Mouse (Mus musculus): ENCODE measurements around the gene Wdr25.

DNA sequence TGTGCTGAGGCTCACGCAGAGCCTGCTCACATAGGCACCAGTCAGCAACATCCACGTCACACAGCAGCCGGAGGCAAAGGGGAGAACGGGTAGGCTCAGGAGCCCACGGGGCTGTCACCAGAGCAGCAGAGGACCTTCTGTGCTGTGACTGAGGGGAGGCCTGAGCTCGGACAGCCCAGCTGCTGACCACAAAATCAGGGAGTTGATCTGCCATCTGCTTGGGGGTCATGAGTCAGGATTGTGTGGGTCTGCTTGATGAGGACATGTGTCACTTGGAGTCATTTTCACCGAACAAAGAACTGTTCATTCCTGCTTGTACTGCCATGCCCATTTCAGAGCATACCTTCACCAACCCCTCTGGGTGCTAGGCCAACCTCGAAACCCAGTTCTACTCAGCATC lies 37.2 kb upstream of the Wdr25 start:
- TF ChIP-seq CTCF (IDR thresholded peaks at IDR 0.05; ENCODE audit: insufficient read depth, low read depth, low read length) (no peak), POLR2A (IDR thresholded peaks at IDR 0.05; ENCODE audit: insufficient read depth, low read depth, low read length) (no peak)

All from olfactory bulb, adult 2 months (tissue).